In genomic region chr10:126975706-126976105, GRCm38 (mm10) we compare ENCODE assay signal across 25 mouse cellular contexts. TPM values are rescaled to one million over a fixed set of nuclear protein-coding genes. Genes with fewer than 3 reads are reported as not detected.
A peak's percentile ranks its signal among the peaks of the same experiment; 100 is the strongest.
DNase-seq lines count a peak whose midpoint lies in the region; ATAC-seq lines count a peak whose summit lies in the region.
"Had no signal": no experiment of that assay in that cellular context is flagged by ENCODE, and none has a peak within 500 bp of the region (broad histone marks: within the 10 kb centered on the region; RNA-seq: fewer than 3 reads in every experiment).

No protein-coding gene starts in this region.

- H3K4me2 ChIP-seq in embryonic facial prominence, embryonic 15.5 days (replicated peaks) = no peak overlapping the region
- no peak overlapping the region for H3K4me2 ChIP-seq in hindbrain, embryonic 11.5 days (replicated peaks; ENCODE audit: low read depth, low read length)
- H3K4me2 ChIP-seq in limb, embryonic 15.5 days = no peak overlapping the region
- H3K4me2 ChIP-seq in lung, embryonic 16.5 days (ENCODE audit: low read depth, low read length) = no peak overlapping the region
- H3K4me2 ChIP-seq: embryonic facial prominence, embryonic 12.5 days; forebrain, embryonic 13.5 days; heart, embryonic 13.5 days; hindbrain, embryonic 15.5 days had no signal

- H3K4me1 ChIP-seq in embryonic facial prominence, embryonic 15.5 days = peaks cover 41% of the 10 kb centered on the region
- H3K4me1 ChIP-seq in embryonic facial prominence, embryonic 10.5 days = peaks cover 55% of the 10 kb centered on the region
- peaks cover 62% of the 10 kb centered on the region for H3K4me1 ChIP-seq in hindbrain, embryonic 10.5 days (replicated peaks)
- peaks cover 7% of the 10 kb centered on the region for H3K4me1 ChIP-seq in hindbrain, embryonic 11.5 days (replicated peaks; ENCODE audit: control insufficient read depth, insufficient read depth, low read length)
- peaks cover 46% of the 10 kb centered on the region for H3K4me1 ChIP-seq in limb, embryonic 15.5 days
- peaks cover 47% of the 10 kb centered on the region for H3K4me1 ChIP-seq in limb, embryonic 10.5 days
- peaks cover 33% of the 10 kb centered on the region for H3K4me1 ChIP-seq in lung, embryonic 16.5 days (replicated peaks; ENCODE audit: control insufficient read depth, insufficient read depth, low read length)

- no peak for ATAC-seq in embryonic facial prominence, embryonic 15.5 days (ENCODE audit: insufficient number of reproducible peaks, low FRiP score, low TSS enrichment, low read depth)
- no peak for ATAC-seq in hindbrain, embryonic 11.5 days (ENCODE audit: low FRiP score)
- no peak for ATAC-seq in limb, embryonic 15.5 days (ENCODE audit: insufficient number of reproducible peaks, low FRiP score, low TSS enrichment, low read depth)
- ATAC-seq in lung, embryonic 16.5 days (ENCODE audit: low read depth) = no peak
- ATAC-seq: forebrain, embryonic 13.5 days; forebrain, postnatal 0 days; Patski had no signal

- peak overlapping the region; percentile 28; the same call in 1 of the 2 replicates for H3K27ac ChIP-seq in embryonic facial prominence, embryonic 15.5 days (replicated peaks)
- H3K27ac ChIP-seq in embryonic facial prominence, embryonic 10.5 days (replicated peaks) = no peak overlapping the region
- H3K27ac ChIP-seq in hindbrain, embryonic 10.5 days = 0 out of 2 replicates have a peak overlapping the region, but pooled peaks have one; percentile 18
- no peak overlapping the region for H3K27ac ChIP-seq in hindbrain, embryonic 11.5 days (ENCODE audit: low read depth, low read length)
- 0 out of 2 replicates have a peak overlapping the region, but pooled peaks have one; percentile 23 for H3K27ac ChIP-seq in limb, embryonic 15.5 days
- no peak overlapping the region for H3K27ac ChIP-seq in limb, embryonic 10.5 days
- H3K27ac ChIP-seq in lung, embryonic 16.5 days (ENCODE audit: low read length) = 0 out of 2 replicates have a peak overlapping the region, but pooled peaks have one; percentile 53
- H3K27ac ChIP-seq: embryonic facial prominence, embryonic 12.5 days; forebrain, embryonic 13.5 days; heart, adult 2 months; heart, embryonic 10.5 days; heart, embryonic 13.5 days; hindbrain, embryonic 15.5 days had no signal

- no peak overlapping the region for H3K4me3 ChIP-seq in embryonic facial prominence, embryonic 15.5 days (replicated peaks)
- H3K4me3 ChIP-seq in embryonic facial prominence, embryonic 10.5 days = no peak overlapping the region
- H3K4me3 ChIP-seq in hindbrain, embryonic 10.5 days = no peak overlapping the region
- no peak overlapping the region for H3K4me3 ChIP-seq in hindbrain, embryonic 11.5 days (ENCODE audit: low read depth, low read length)
- H3K4me3 ChIP-seq in limb, embryonic 15.5 days = no peak overlapping the region
- no peak overlapping the region for H3K4me3 ChIP-seq in limb, embryonic 10.5 days
- no peak overlapping the region for H3K4me3 ChIP-seq in lung, embryonic 16.5 days (ENCODE audit: low read length)
- H3K4me3 ChIP-seq: embryonic facial prominence, embryonic 12.5 days; erythroblast, embryonic 14.5 days; forebrain, embryonic 13.5 days; heart, adult 2 months; heart, embryonic 10.5 days; heart, embryonic 13.5 days; hindbrain, embryonic 15.5 days had no signal

- no peaks in the 10 kb centered on the region for H3K9me3 ChIP-seq in embryonic facial prominence, embryonic 15.5 days (replicated peaks)
- H3K9me3 ChIP-seq in embryonic facial prominence, embryonic 10.5 days = no peaks in the 10 kb centered on the region
- H3K9me3 ChIP-seq in hindbrain, embryonic 10.5 days = no peaks in the 10 kb centered on the region
- no peaks in the 10 kb centered on the region for H3K9me3 ChIP-seq in hindbrain, embryonic 11.5 days (ENCODE audit: control insufficient read depth, low read length)
- H3K9me3 ChIP-seq in limb, embryonic 15.5 days = no peaks in the 10 kb centered on the region
- no peaks in the 10 kb centered on the region for H3K9me3 ChIP-seq in limb, embryonic 10.5 days (replicated peaks)
- H3K9me3 ChIP-seq in lung, embryonic 16.5 days (ENCODE audit: control insufficient read depth, low read length) = no peaks in the 10 kb centered on the region
- H3K9me3 ChIP-seq: embryonic facial prominence, embryonic 12.5 days; forebrain, embryonic 13.5 days; heart, embryonic 10.5 days; heart, embryonic 13.5 days; hindbrain, embryonic 15.5 days had no signal

- no peak overlapping the region for H3K9ac ChIP-seq in embryonic facial prominence, embryonic 15.5 days
- H3K9ac ChIP-seq in hindbrain, embryonic 11.5 days (ENCODE audit: low read depth, low read length) = no peak overlapping the region
- H3K9ac ChIP-seq in limb, embryonic 15.5 days = no peak overlapping the region
- no peak overlapping the region for H3K9ac ChIP-seq in lung, embryonic 16.5 days (ENCODE audit: low read length)
- H3K9ac ChIP-seq: embryonic facial prominence, embryonic 12.5 days; forebrain, embryonic 13.5 days; forebrain, postnatal 0 days; heart, embryonic 13.5 days; hindbrain, embryonic 15.5 days had no signal

- H3K27me3 ChIP-seq in embryonic facial prominence, embryonic 15.5 days = no peaks in the 10 kb centered on the region
- H3K27me3 ChIP-seq in embryonic facial prominence, embryonic 10.5 days (replicated peaks; ENCODE audit: low read depth, poor library complexity, severe bottlenecking) = 0 out of 2 replicates have a peak, but pooled peaks cover 8% of the 10 kb centered on the region
- H3K27me3 ChIP-seq in hindbrain, embryonic 10.5 days (ENCODE audit: insufficient read depth, poor library complexity, severe bottlenecking) = peaks cover 37% of the 10 kb centered on the region
- peaks cover 11% of the 10 kb centered on the region for H3K27me3 ChIP-seq in hindbrain, embryonic 11.5 days (ENCODE audit: control insufficient read depth, insufficient read depth, low read length)
- H3K27me3 ChIP-seq in limb, embryonic 15.5 days = no peaks in the 10 kb centered on the region
- no peaks in the 10 kb centered on the region for H3K27me3 ChIP-seq in limb, embryonic 10.5 days (ENCODE audit: low read depth, poor library complexity, severe bottlenecking)
- no peaks in the 10 kb centered on the region for H3K27me3 ChIP-seq in lung, embryonic 16.5 days (ENCODE audit: control insufficient read depth, insufficient read depth, low read depth, low read length)
- H3K27me3 ChIP-seq: embryonic facial prominence, embryonic 12.5 days; forebrain, embryonic 13.5 days; heart, embryonic 13.5 days; Patski had no signal

- 73% methylated on average over 6 of the region's 6 CpGs for WGBS in embryonic facial prominence, embryonic 15.5 days
- 88% methylated on average over 6 of the region's 6 CpGs for WGBS in embryonic facial prominence, embryonic 10.5 days
- WGBS in hindbrain, embryonic 10.5 days = 80% methylated on average over 6 of the region's 6 CpGs
- 91% methylated on average over 6 of the region's 6 CpGs for WGBS in hindbrain, embryonic 11.5 days
- WGBS in limb, embryonic 15.5 days = 69% methylated on average over 6 of the region's 6 CpGs
- 87% methylated on average over 6 of the region's 6 CpGs for WGBS in limb, embryonic 10.5 days
- WGBS in lung, embryonic 16.5 days = 58% methylated on average over 6 of the region's 6 CpGs

- no peaks in the 10 kb centered on the region for H3K36me3 ChIP-seq in embryonic facial prominence, embryonic 15.5 days
- H3K36me3 ChIP-seq in embryonic facial prominence, embryonic 10.5 days (replicated peaks) = no peaks in the 10 kb centered on the region
- H3K36me3 ChIP-seq in hindbrain, embryonic 10.5 days = no peaks in the 10 kb centered on the region
- H3K36me3 ChIP-seq in hindbrain, embryonic 11.5 days (ENCODE audit: control insufficient read depth, insufficient read depth, low read length) = no peaks in the 10 kb centered on the region
- H3K36me3 ChIP-seq in limb, embryonic 15.5 days = no peaks in the 10 kb centered on the region
- no peaks in the 10 kb centered on the region for H3K36me3 ChIP-seq in limb, embryonic 10.5 days
- no peaks in the 10 kb centered on the region for H3K36me3 ChIP-seq in lung, embryonic 16.5 days (ENCODE audit: control insufficient read depth, insufficient read depth, low read length)
- H3K36me3 ChIP-seq: embryonic facial prominence, embryonic 12.5 days; heart, embryonic 10.5 days; heart, embryonic 13.5 days; hindbrain, embryonic 15.5 days had no signal

- DNase-seq in embryonic facial prominence, embryonic 10.5 days (ENCODE audit: low spot score) = no peak
- no peak for DNase-seq in hindbrain, embryonic 10.5 days (ENCODE audit: low spot score)
- DNase-seq in hindbrain, embryonic 11.5 days (ENCODE audit: low spot score) = no peak
- DNase-seq in limb, embryonic 10.5 days (ENCODE audit: low spot score) = no peak
- no peak for DNase-seq in lung, postnatal 10 days
- DNase-seq: adrenal gland, postnatal 10 days; adrenal gland, postnatal 36 days; cerebellum, adult 18-20 months; cerebellum, adult 9-10 months; cerebellum, postnatal 14 days; forebrain, postnatal 0 days; gastrocnemius, postnatal 36 days; heart, adult 2 months; heart, postnatal 14 days; heart, postnatal 4 days had no signal

RNA-seq across cellular contexts. Expression of gene Ctdsp2, which starts 2.8 kb away (rescaled TPM):
- polyA plus RNA-seq in embryonic facial prominence, embryonic 15.5 days (2015; fragmentation: Nextera tagmentation; extraction: Ambion mirVana) = 92.5 and 93.9 TPM in 2 replicates
- 46.2 and 49.3 TPM in 2 replicates for polyA plus RNA-seq in embryonic facial prominence, embryonic 10.5 days (2016; fragmentation: Nextera tagmentation; extraction: Ambion mirVana)
- polyA plus RNA-seq in hindbrain, embryonic 10.5 days (2016; fragmentation: Nextera tagmentation; extraction: Ambion mirVana) = 33.5 and 36.5 TPM in 2 replicates
- polyA plus RNA-seq in hindbrain, embryonic 11.5 days (2014; fragmentation: Nextera tagmentation; extraction: Ambion mirVana) = 38.7 and 40.3 TPM in 2 replicates
- 72.2 and 85.8 TPM in 2 replicates for polyA plus RNA-seq in limb, embryonic 15.5 days (2015; fragmentation: Nextera tagmentation; extraction: Ambion mirVana)
- polyA plus RNA-seq in limb, embryonic 10.5 days (2016; fragmentation: Nextera tagmentation; extraction: Ambion mirVana) = 45.9 and 59.0 TPM in 2 replicates
- polyA plus RNA-seq in lung, embryonic 16.5 days (2015; fragmentation: Nextera tagmentation; extraction: Ambion mirVana) = 66.2 and 72.0 TPM in 2 replicates

RNA-seq across cellular contexts. Expression of gene Avil, which starts 24.8 kb away (rescaled TPM):
- 1.6 and 1.8 TPM in 2 replicates for polyA plus RNA-seq in embryonic facial prominence, embryonic 15.5 days (2015; fragmentation: Nextera tagmentation; extraction: Ambion mirVana)
- polyA plus RNA-seq in embryonic facial prominence, embryonic 10.5 days (2016; fragmentation: Nextera tagmentation; extraction: Ambion mirVana) = 0.06 and 0.44 TPM in 2 replicates
- polyA plus RNA-seq in hindbrain, embryonic 10.5 days (2016; fragmentation: Nextera tagmentation; extraction: Ambion mirVana) = 0.63 and 1.6 TPM in 2 replicates
- polyA plus RNA-seq in hindbrain, embryonic 11.5 days (2014; fragmentation: Nextera tagmentation; extraction: Ambion mirVana) = 0.29 and 1.7 TPM in 2 replicates
- 0.50 and 0.71 TPM in 2 replicates for polyA plus RNA-seq in limb, embryonic 15.5 days (2015; fragmentation: Nextera tagmentation; extraction: Ambion mirVana)
- 0.05 and 0.06 TPM in 2 replicates for polyA plus RNA-seq in limb, embryonic 10.5 days (2016; fragmentation: Nextera tagmentation; extraction: Ambion mirVana)
- polyA plus RNA-seq in lung, embryonic 16.5 days (2015; fragmentation: Nextera tagmentation; extraction: Ambion mirVana) = 0.20 and 0.33 TPM in 2 replicates
- polyA plus RNA-seq: heart, embryonic 10.5 days had no signal

RNA-seq across cellular contexts. Expression of gene Tsfm, which starts 54.9 kb away (rescaled TPM):
- 68.8 and 75.4 TPM in 2 replicates for polyA plus RNA-seq in embryonic facial prominence, embryonic 15.5 days (2015; fragmentation: Nextera tagmentation; extraction: Ambion mirVana)
- 103 and 106 TPM in 2 replicates for polyA plus RNA-seq in embryonic facial prominence, embryonic 10.5 days (2016; fragmentation: Nextera tagmentation; extraction: Ambion mirVana)
- 91.4 and 97.4 TPM in 2 replicates for polyA plus RNA-seq in hindbrain, embryonic 10.5 days (2016; fragmentation: Nextera tagmentation; extraction: Ambion mirVana)
- polyA plus RNA-seq in hindbrain, embryonic 11.5 days (2014; fragmentation: Nextera tagmentation; extraction: Ambion mirVana) = 75.6 and 78.7 TPM in 2 replicates
- polyA plus RNA-seq in limb, embryonic 15.5 days (2015; fragmentation: Nextera tagmentation; extraction: Ambion mirVana) = 69.6 and 71.6 TPM in 2 replicates
- 109 and 114 TPM in 2 replicates for polyA plus RNA-seq in limb, embryonic 10.5 days (2016; fragmentation: Nextera tagmentation; extraction: Ambion mirVana)
- polyA plus RNA-seq in lung, embryonic 16.5 days (2015; fragmentation: Nextera tagmentation; extraction: Ambion mirVana) = 69.3 and 71.6 TPM in 2 replicates

Comparison
In these comparisons a context has a peak if more than half of its experiments do, and no peak if none do; other contexts are left out.
1. H3K27ac ChIP-seq: peak in embryonic facial prominence, embryonic 15.5 days (single experiment), hindbrain, embryonic 10.5 days (single experiment), limb, embryonic 15.5 days (single experiment) and lung, embryonic 16.5 days (single experiment); none in embryonic facial prominence, embryonic 10.5 days (single experiment), hindbrain, embryonic 11.5 days (single experiment) and limb, embryonic 10.5 days (single experiment).